Mouse (Mus musculus) T-cell, adult 2 months (primary cell): Measurements from ENCODE around the gene Avpi1.
"Not testable (repeated sequence)": the region's sequence is repeated elsewhere in the genome, so short reads cannot be mapped to it uniquely, and the experiment has no call there.

Experiments used
- DNase-seq: peaks from one replicate; pipeline ENCODE4 v3.0.0; 2022; ENCODE audit warnings: low spot score

Gene Avpi1

GRCm38 (mm10) chr19:42104681-42105080 lies 24.2 kb downstream of the Avpi1 start:
- DNase-seq: no peak

GRCm38 (mm10) chr19:42099406-42099805 lies 29.5 kb downstream of the Avpi1 start:
- no peak for DNase-seq

GRCm38 (mm10) chr19:42090637-42091141 lies 38.2 kb downstream of the Avpi1 start:
- DNase-seq: peak; percentile 39

GRCm38 (mm10) chr19:42089748-42090595 lies 38.9 kb downstream of the Avpi1 start, which contains the start of gene Pi4k2a:
Pi4k2a (plus strand) TSS chr19:42090470.
- DNase-seq: peak; percentile 100

GRCm38 (mm10) chr19:42089103-42089747 lies 39.6 kb downstream of the Avpi1 start:
- peak; percentile 79 for DNase-seq

- DNase-seq: peak; percentile 36
Observed at GRCm38 (mm10) chr19:42086166-42086565, 42.7 kb downstream of the Avpi1 start, which contains the start of gene Morn4. Morn4 (minus strand) TSS chr19:42086357.

- DNase-seq: no peak
Observed at GRCm38 (mm10) chr19:42085690-42086089, 43.2 kb downstream of the Avpi1 start.

GRCm38 (mm10) chr19:42081613-42082012 lies 47.2 kb downstream of the Avpi1 start:
- DNase-seq: not testable (repeated sequence)

DNA sequence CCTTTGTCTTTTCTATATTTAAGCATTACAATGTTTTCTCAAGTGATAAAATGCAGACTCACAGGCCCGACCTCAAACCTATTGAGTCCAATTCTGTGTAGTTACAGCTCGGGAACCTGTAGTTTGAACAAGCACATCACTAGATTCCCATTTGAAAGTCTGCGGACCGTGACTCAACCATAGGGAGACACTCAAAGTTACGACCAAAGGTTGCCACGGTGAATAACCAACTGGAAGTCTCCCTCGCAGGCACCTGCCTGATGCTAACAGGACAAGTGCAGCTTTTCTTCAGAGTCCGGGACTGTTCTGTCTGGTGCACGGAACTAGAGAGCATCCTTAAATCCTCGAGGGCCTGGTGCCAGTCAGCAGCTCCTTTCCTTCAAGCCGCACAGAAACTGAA lies 48.4 kb downstream of the Avpi1 start:
- DNase-seq: no peak

- no peak for DNase-seq
Observed at GRCm38 (mm10) chr19:42079950-42080349, 48.9 kb downstream of the Avpi1 start.

DNA sequence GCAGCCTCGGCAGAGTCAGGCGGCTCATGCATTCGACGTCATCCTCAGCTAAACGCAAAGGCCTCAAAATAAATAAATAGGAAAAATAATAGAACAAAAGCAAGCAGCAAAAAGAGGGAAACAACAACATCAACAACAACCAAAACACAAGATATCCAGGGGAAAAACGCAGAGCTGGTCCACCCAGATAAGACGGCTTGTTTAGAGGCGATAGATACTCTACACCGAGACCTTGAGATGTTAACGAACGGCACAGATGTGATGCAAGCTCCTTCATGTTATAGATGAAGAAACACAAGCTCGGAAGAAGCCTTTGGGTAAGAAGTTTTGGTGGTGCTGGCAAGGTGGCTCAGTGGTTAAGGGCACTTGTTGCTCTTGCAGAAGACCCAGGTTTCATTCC lies 49.9 kb downstream of the Avpi1 start:
- DNase-seq: no peak

DNA sequence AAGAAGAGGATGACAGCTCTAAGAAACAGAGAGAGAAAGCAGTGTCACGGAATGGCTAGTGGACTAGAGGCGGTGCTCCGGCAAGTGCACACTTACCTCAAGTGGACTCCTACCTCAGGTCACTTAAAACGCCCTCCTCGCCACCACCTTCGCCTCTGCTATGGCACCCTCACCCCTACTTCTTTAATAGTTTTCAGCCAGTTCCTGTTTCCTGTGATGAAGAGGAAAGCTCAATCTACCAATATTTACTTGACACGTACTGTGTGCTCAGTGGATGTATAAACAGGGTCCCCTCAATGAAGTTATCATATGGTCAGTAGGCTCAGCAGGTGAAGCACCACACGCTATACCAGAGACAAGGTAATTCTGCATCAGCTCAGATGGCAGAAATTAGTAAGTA lies 50.3 kb downstream of the Avpi1 start:
- DNase-seq: no peak

DNA sequence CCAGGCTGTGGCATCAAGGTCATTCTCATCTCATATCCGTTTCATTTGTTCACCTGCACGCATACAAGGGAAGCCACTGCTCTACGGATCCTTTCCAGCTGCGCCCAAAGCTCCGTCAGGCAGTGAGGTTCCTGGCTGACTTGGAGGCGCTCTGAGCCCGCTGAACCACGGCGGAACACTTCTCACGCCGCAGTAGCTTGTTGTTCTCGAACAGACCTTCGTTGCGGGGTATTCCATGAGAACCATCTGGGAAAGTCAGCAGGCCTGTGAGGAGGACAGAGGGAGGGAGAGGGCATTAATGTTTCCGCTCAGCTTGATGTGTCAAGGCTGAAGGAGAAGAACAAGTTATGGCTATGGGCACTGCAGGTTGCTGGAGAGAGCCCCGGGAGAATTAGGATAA lies 52.9 kb downstream of the Avpi1 start:
- DNase-seq: no peak

DNA sequence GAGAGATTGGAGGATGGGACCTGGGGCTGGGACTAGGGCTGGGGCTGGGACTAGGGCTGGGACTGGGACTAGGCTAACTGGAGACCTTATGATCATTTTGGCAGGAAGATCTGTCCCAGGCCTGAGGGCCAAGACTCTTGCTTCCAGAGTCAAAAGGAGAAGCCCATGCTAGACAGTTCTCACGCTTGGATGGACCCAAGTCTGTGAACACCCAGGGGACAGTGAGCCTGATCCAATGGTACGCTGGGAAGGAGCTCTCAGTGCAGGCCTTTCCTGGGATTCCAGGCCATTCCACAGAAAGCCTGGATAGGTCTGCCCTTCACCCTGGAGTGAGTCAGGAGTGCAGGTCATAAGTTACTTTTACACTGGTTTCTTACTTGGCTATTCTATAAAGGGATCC lies 53.8 kb downstream of the Avpi1 start:
- DNase-seq: no peak
